Mouse (Mus musculus) CH12.LX (cell line): ENCODE results near the gene Prkaa1. TPM values are rescaled to one million over a fixed set of nuclear protein-coding genes. Genes with fewer than 3 reads are reported as not detected.

Experiments
- DNase-seq: peaks from one replicate; pipeline ENCODE4 v3.0.0-alpha.2; 2013; ENCODE audit errors: extremely low read depth
- H3K27ac ChIP-seq: 2 replicates; pipeline ENCODE4 v1.5.1; 2012; ENCODE audit warnings: low read depth, mild to moderate bottlenecking, control low read depth, moderate library complexity; ENCODE audit not compliant: insufficient read depth
- H3K27me3 ChIP-seq: replicated peaks from 2 replicates; pipeline ENCODE3; 2012; ENCODE audit warnings: inconsistent platforms
- H3K36me3 ChIP-seq, 2 experiments: replicated peaks in 1 of 2; 2 replicates each; pipeline versions ENCODE3 to v1.6.1; 2012; ENCODE audit warnings: inconsistent platforms in 1 of 2, low read length in 1 of 2, mild to moderate bottlenecking in 1 of 2, mixed read lengths in 1 of 2, moderate library complexity in 1 of 2; ENCODE audit not compliant: control insufficient read depth in 1 of 2, insufficient read depth in 1 of 2
- H3K4me1 ChIP-seq, 2 experiments: 2 replicates each; pipeline ENCODE4 v1.6.1; 2012; ENCODE audit warnings: inconsistent platforms in 1 of 2, moderate library complexity in 1 of 2; ENCODE audit not compliant: insufficient read depth in 2 of 2, control insufficient read depth in 1 of 2
- H3K4me2 ChIP-seq: 2 replicates; pipeline ENCODE4 v1.6.1; 2012; ENCODE audit warnings: low read depth, mild to moderate bottlenecking, control low read depth; ENCODE audit not compliant: poor library complexity, insufficient read depth, severe bottlenecking
- H3K4me3 ChIP-seq, 3 experiments: fragments of 150-350 bp in 1 of 3; sonication (generic) in 1 of 3; replicated peaks in 1 of 3; 2 replicates each; pipeline versions ENCODE3 to v1.5.1; 2011 to 2012; ENCODE audit warnings: low read depth in 2 of 3, low read length in 2 of 3, mild to moderate bottlenecking in 2 of 3, moderate library complexity in 2 of 3, control low read depth in 1 of 3, improper control_type of control experiment in 1 of 3, inconsistent platforms in 1 of 3, mixed read lengths in 1 of 3; ENCODE audit not compliant: poor library complexity in 1 of 3
- H3K79me2 ChIP-seq: replicated peaks from 2 replicates; pipeline ENCODE4 v1.6.1; 2012; ENCODE audit warnings: mild to moderate bottlenecking, moderate library complexity; ENCODE audit not compliant: control insufficient read depth, poor library complexity, insufficient read depth, severe bottlenecking; ENCODE audit errors: extremely low read depth
- H3K9ac ChIP-seq: 2 replicates; pipeline ENCODE4 v1.6.1; 2012; ENCODE audit warnings: low read depth, mild to moderate bottlenecking, control low read depth, moderate library complexity; ENCODE audit not compliant: insufficient read depth
- H3K9me3 ChIP-seq: replicated peaks from 2 replicates; pipeline ENCODE3; 2012; ENCODE audit warnings: low read length, inconsistent platforms, mixed read lengths
- BHLHE40 ChIP-seq: IDR thresholded peaks from 2 replicates; pipeline ENCODE4 v1.6.1; 2011; ENCODE audit warnings: mild to moderate bottlenecking, low read depth, low read length, improper control_type of control experiment
- CTCF ChIP-seq, 2 experiments: IDR thresholded peaks in 1 of 2; conservative IDR thresholded peaks in 1 of 2; 2 replicates each; pipeline ENCODE4 v1.5.1; 2011 to 2012; ENCODE audit warnings: low read depth in 2 of 2, low read length in 2 of 2, improper control_type of control experiment in 1 of 2, inconsistent platforms in 1 of 2, mild to moderate bottlenecking in 1 of 2, moderate library complexity in 1 of 2
- E2F4 ChIP-seq: IDR thresholded peaks from 2 replicates; pipeline ENCODE4 v1.6.1; 2011; ENCODE audit warnings: low read depth, low read length, improper control_type of control experiment; ENCODE audit not compliant: insufficient replicate concordance
- ETS1 ChIP-seq: conservative IDR thresholded peaks from 2 replicates; pipeline ENCODE4 v1.6.1; 2012; ENCODE audit warnings: low read depth, mild to moderate bottlenecking, inconsistent platforms, low read length, improper control_type of control experiment, moderate library complexity
- HCFC1 ChIP-seq: IDR thresholded peaks from 2 replicates; pipeline ENCODE4 v1.6.1; 2012; ENCODE audit warnings: low read depth, mild to moderate bottlenecking, inconsistent platforms, low read length, improper control_type of control experiment
- JUN ChIP-seq: IDR thresholded peaks from 2 replicates; pipeline ENCODE4 v1.6.1; 2011; ENCODE audit warnings: low read depth, mild to moderate bottlenecking, low read length, improper control_type of control experiment, moderate library complexity; ENCODE audit not compliant: insufficient read depth
- MAZ ChIP-seq: IDR thresholded peaks from 2 replicates; pipeline ENCODE4 v1.6.1; 2012; ENCODE audit warnings: low read depth, mild to moderate bottlenecking, inconsistent platforms, low read length, improper control_type of control experiment, moderate library complexity
- MXI1 ChIP-seq: IDR thresholded peaks from 2 replicates; pipeline ENCODE4 v1.6.1; 2011; ENCODE audit warnings: mild to moderate bottlenecking, low read depth, low read length, improper control_type of control experiment
- NELFE ChIP-seq: IDR thresholded peaks from 2 replicates; pipeline ENCODE4 v1.6.1; 2011; ENCODE audit warnings: low read depth, low read length, improper control_type of control experiment
- NRF1 ChIP-seq: IDR thresholded peaks from 2 replicates; pipeline ENCODE4 v1.6.1; 2014; ENCODE audit warnings: low read depth, mild to moderate bottlenecking, inconsistent platforms, low read length, improper control_type of control experiment, moderate library complexity
- POLR2A ChIP-seq: IDR thresholded peaks from 2 replicates; pipeline ENCODE4 v1.6.1; 2011; ENCODE audit warnings: low read depth, mild to moderate bottlenecking, improper control_type of control experiment, low read length
- RCOR1 ChIP-seq: conservative IDR thresholded peaks from 2 replicates; pipeline ENCODE4 v1.6.1; 2012; ENCODE audit warnings: low read depth, mild to moderate bottlenecking, inconsistent platforms, low read length, improper control_type of control experiment
- SIN3A ChIP-seq: IDR thresholded peaks from 2 replicates; pipeline ENCODE4 v1.6.1; 2012; ENCODE audit warnings: low read length, improper control_type of control experiment, inconsistent platforms
- SMC3 ChIP-seq: IDR thresholded peaks from 2 replicates; pipeline ENCODE4 v1.6.1; 2011; ENCODE audit warnings: low read depth, low read length, improper control_type of control experiment
- TBP ChIP-seq: conservative IDR thresholded peaks from 2 replicates; pipeline ENCODE4 v1.6.1; 2011; ENCODE audit warnings: low read depth, low read length, improper control_type of control experiment
- TCF12 ChIP-seq: IDR thresholded peaks from 2 replicates; pipeline ENCODE4 v1.6.1; 2014; ENCODE audit warnings: low read depth, mild to moderate bottlenecking, inconsistent platforms, low read length, improper control_type of control experiment
- UBTF ChIP-seq: IDR thresholded peaks from 2 replicates; pipeline ENCODE4 v1.6.1; 2012; ENCODE audit warnings: low read depth, mild to moderate bottlenecking, inconsistent platforms, low read length, improper control_type of control experiment, moderate library complexity
- USF2 ChIP-seq: conservative IDR thresholded peaks from 2 replicates; pipeline ENCODE4 v1.6.1; 2011; ENCODE audit warnings: low read depth, low read length, improper control_type of control experiment
- ZMIZ1 ChIP-seq: IDR thresholded peaks from 2 replicates; pipeline ENCODE4 v1.6.1; 2012; ENCODE audit warnings: low read depth, mild to moderate bottlenecking, inconsistent platforms, low read length, improper control_type of control experiment
- ZNF384 ChIP-seq: IDR thresholded peaks from 2 replicates; pipeline ENCODE4 v1.6.1; 2012; ENCODE audit warnings: low read depth, low read length, improper control_type of control experiment, inconsistent platforms
- dilution Hi-C: fragments of 300-500 bp; cut with MboI; formaldehyde crosslinking; loops from 2 replicates; pipeline ENCODE4 v1.14.3; 2020; ENCODE audit warnings: low sequenced_read_pairs; ENCODE audit not compliant: extremely low pct_unique_long_range_greater_than_20kb, extremely low pct_ligation_motif_present
- in situ Hi-C: fragments of 300-500 bp; cut with MboI; formaldehyde crosslinking; loops from 3 replicates; pipeline ENCODE4 v1.14.3; 2019; ENCODE audit warnings: low sequenced_read_pairs, low pct_ligation_motif_present, low pct_unique_long_range_greater_than_20kb, mixed read lengths
- polyA plus RNA-seq: library from polyadenylated mRNA; unstranded; fragments of >175 nt; gene quantifications from 2 replicates; pipeline ENCODE4 v1.2.1, GENCODE M21; 2012; ENCODE audit warnings: low read depth; ENCODE audit not compliant: insufficient read length
- total RNA-seq, 2 experiments: library from RNA; depleted of rRNA; stranded (reverse); fragments of 300-350 nt in 1 of 2; fragments of >200 nt in 1 of 2; gene quantifications; 2 replicates each; pipeline ENCODE4 v1.2.3; 2012 to 2014

Prkaa1 gene
- total RNA-seq (2012; rRNA removed) = 12.6 and 13.1 TPM in 2 replicates
- total RNA-seq (2014; rRNA removed) = 25.4 and 27.6 TPM in 2 replicates
- 19.4 and 21.2 TPM in 2 replicates for polyA plus RNA-seq

- Histone ChIP-seq H3K4me2 (peak within 1 kb of the TSS; percentile 63), H3K27ac (peak within 1 kb of the TSS; percentile 34; the same call in 1 of the 2 replicates), H3K79me2 (peaks cover 33% of the 10 kb centered on the region), H3K27me3 (no peaks in the 10 kb centered on the region), H3K9ac (peak within 1 kb of the TSS; percentile 85), H3K4me1 (peaks cover 8 to 28% of the 10 kb centered on the region in 2 experiments), H3K4me3 (peak within 1 kb of the TSS; percentile 89 to 93 (median 89)), H3K36me3 (peaks cover 2 to 20% of the 10 kb centered on the region in 2 experiments), H3K9me3 (no peaks in the 10 kb centered on the region)
- peak; percentile 51 for DNase-seq
- dilution Hi-C loops (no loop called here), in situ Hi-C loops (no loop called here)
- TF ChIP-seq ZNF384 = no peak
- TF ChIP-seq CTCF (conservative IDR thresholded peaks at IDR 0.05 in 1 of 2, IDR thresholded peaks at IDR 0.05 in 1 of 2; ENCODE audit: low read depth in 2 of 2, low read length in 2 of 2) = peak in 1 of 2 experiments; percentile 44; a peak in 2 of 4 replicates
- TF ChIP-seq UBTF = peak; percentile 57; the same call in 1 of the 2 replicates
- no peak for TF ChIP-seq ETS1
- peak; percentile 69 for TF ChIP-seq NELFE
- TF ChIP-seq POLR2A = peak; percentile 79
- TF ChIP-seq TBP = 0 out of 2 replicates have a peak, but pooled peaks have one; percentile 23
- TF ChIP-seq MXI1 = no peak; the same call in 1 of the 2 replicates
- TF ChIP-seq E2F4 = no peak
- peak; percentile 81 for TF ChIP-seq TCF12
- TF ChIP-seq HCFC1 = 0 out of 2 replicates have a peak, but pooled peaks have one; percentile 24
- TF ChIP-seq MAZ = no peak
- TF ChIP-seq NRF1 = peak; percentile 76
- TF ChIP-seq RCOR1 = no peak
Measured at GRCm38 (mm10) chr15:5143361-5144020, at the start of gene Prkaa1. Prkaa1 (plus strand) TSS chr15:5143861.

GRCm38 (mm10) chr15:5095534-5096301 lies 47.9 kb upstream of the Prkaa1 start:
- TF ChIP-seq ZMIZ1 (no peak), USF2 (no peak), SIN3A (no peak), TCF12 (no peak), SMC3 (no peak), ZNF384 (no peak), BHLHE40 (no peak), MAZ (no peak), NRF1 (no peak), JUN (no peak)
- H3K4me2 ChIP-seq = no peak overlapping the region
- H3K4me1 ChIP-seq = no peaks in the 10 kb centered on the region
- in situ Hi-C loops = no loop called here
- no peaks in the 10 kb centered on the region for H3K27me3 ChIP-seq
- peaks cover 18 to 30% of the 10 kb centered on the region in 2 experiments for H3K36me3 ChIP-seq
- H3K9me3 ChIP-seq = no peaks in the 10 kb centered on the region
- dilution Hi-C loops = no loop called here
- no peaks in the 10 kb centered on the region for H3K79me2 ChIP-seq
- no peak overlapping the region for H3K27ac ChIP-seq
- H3K4me3 ChIP-seq = no peak overlapping the region
- no peak overlapping the region for H3K9ac ChIP-seq
- DNase-seq = no peak
